Mouse (Mus musculus) midbrain, embryonic 13.5 days (tissue): ENCODE measurements around the gene Ano10. TPM values are rescaled to one million over a fixed set of nuclear protein-coding genes. Genes with fewer than 3 reads are reported as not detected.

ENCODE experiments used
- ATAC-seq: fragments of 200-750 bp; cut with Nextera tagmentation; 2 replicates; pipeline ENCODE4 v1.8.0; 2017; ENCODE audit warnings: mild to moderate bottlenecking, moderate TSS enrichment, moderate library complexity
- H3K27ac ChIP-seq: fragments of 300-500 bp; sonication (generic); 2 replicates; pipeline ENCODE4 v1.5.1; 2015; ENCODE audit warnings: inconsistent platforms, mild to moderate bottlenecking, moderate library complexity
- H3K27me3 ChIP-seq: fragments of 300-500 bp; sonication (generic); 2 replicates; pipeline ENCODE4 v1.6.1; 2015; ENCODE audit warnings: mild to moderate bottlenecking, inconsistent platforms
- H3K36me3 ChIP-seq: fragments of 300-500 bp; sonication (generic); 2 replicates; pipeline ENCODE4 v1.6.1; 2015; ENCODE audit warnings: mild to moderate bottlenecking, inconsistent platforms
- H3K4me1 ChIP-seq: fragments of 300-500 bp; sonication (generic); replicated peaks from 2 replicates; pipeline ENCODE4 v1.6.1; 2015; ENCODE audit warnings: inconsistent platforms
- H3K4me2 ChIP-seq: fragments of 300-500 bp; sonication (generic); replicated peaks from 2 replicates; pipeline ENCODE4 v1.6.1; 2015; ENCODE audit warnings: moderate library complexity, mild to moderate bottlenecking, inconsistent platforms
- H3K4me3 ChIP-seq: fragments of 300-500 bp; sonication (generic); replicated peaks from 2 replicates; pipeline ENCODE4 v1.5.1; 2015; ENCODE audit warnings: mild to moderate bottlenecking, inconsistent platforms
- H3K9ac ChIP-seq: fragments of 300-500 bp; sonication (generic); replicated peaks from 2 replicates; pipeline ENCODE4 v1.6.1; 2015; ENCODE audit warnings: mild to moderate bottlenecking, inconsistent platforms
- H3K9me3 ChIP-seq: fragments of 300-500 bp; sonication (generic); 2 replicates; pipeline ENCODE4 v1.6.1; 2016; ENCODE audit warnings: mild to moderate bottlenecking, inconsistent platforms
- WGBS: fragments of 180-500 bp; shearing (Covaris S2); methylation state at CpG from one replicate; pipeline ENCODE4 v1.1.7; 2015; 5-methylcytosine and 5-hydroxymethylcytosine counted together
- polyA plus RNA-seq: library from polyadenylated mRNA; unstranded; fragments of >200 nt; fragmentation: Nextera tagmentation; extraction: Ambion mirVana; gene quantifications from 2 replicates; pipeline ENCODE4 v1.2.1, GENCODE M21; 2015

Ano10 gene
- polyA plus RNA-seq, 1 experiment from 2014 or later: 44.6 TPM

GRCm38 (mm10) chr9:122186643-122187226 is 107.5 kb downstream of the Ano10 start:
- Histone ChIP-seq H3K36me3 (no peaks in the 10 kb centered on the region), H3K4me2 (no peak overlapping the region), H3K9me3 (no peaks in the 10 kb centered on the region), H3K4me1 (no peaks in the 10 kb centered on the region), H3K27me3 (no peaks in the 10 kb centered on the region), H3K9ac (no peak overlapping the region), H3K4me3 (no peak overlapping the region), H3K27ac (no peak overlapping the region)
- WGBS: 85% methylated on average over 1 of the region's 1 CpGs
- ATAC-seq: no peak

GRCm38 (mm10) chr9:122185953-122186352 is 108.3 kb downstream of the Ano10 start:
- Histone ChIP-seq H3K4me2 (no peak overlapping the region), H3K9me3 (no peaks in the 10 kb centered on the region), H3K36me3 (no peaks in the 10 kb centered on the region), H3K9ac (no peak overlapping the region), H3K27me3 (no peaks in the 10 kb centered on the region), H3K4me3 (no peak overlapping the region), H3K4me1 (no peaks in the 10 kb centered on the region), H3K27ac (no peak overlapping the region)
- ATAC-seq: no peak
- WGBS: 77% methylated on average over 6 of the region's 6 CpGs

GRCm38 (mm10) chr9:122185061-122185460 is 109.2 kb downstream of the Ano10 start:
- no peaks in the 10 kb centered on the region for H3K9me3 ChIP-seq
- no peaks in the 10 kb centered on the region; the same call in 1 of the 2 replicates for H3K36me3 ChIP-seq
- H3K4me1 ChIP-seq: no peaks in the 10 kb centered on the region
- no peak overlapping the region for H3K4me3 ChIP-seq
- H3K27ac ChIP-seq: no peak overlapping the region
- 25% methylated on average over 2 of the region's 2 CpGs for WGBS
- no peak overlapping the region for H3K4me2 ChIP-seq
- H3K27me3 ChIP-seq: no peaks in the 10 kb centered on the region
- ATAC-seq: 0 out of 2 replicates have a peak, but pooled peaks have one; percentile 37
- H3K9ac ChIP-seq: no peak overlapping the region

GRCm38 (mm10) chr9:122184329-122184728 is 109.9 kb downstream of the Ano10 start:
- H3K4me3 ChIP-seq: no peak overlapping the region
- H3K36me3 ChIP-seq: no peaks in the 10 kb centered on the region; the same call in 1 of the 2 replicates
- no peaks in the 10 kb centered on the region for H3K9me3 ChIP-seq
- 88% methylated on average over 3 of the region's 3 CpGs for WGBS
- no peak for ATAC-seq
- no peak overlapping the region for H3K27ac ChIP-seq
- no peak overlapping the region for H3K4me2 ChIP-seq
- no peak overlapping the region for H3K9ac ChIP-seq
- no peaks in the 10 kb centered on the region for H3K27me3 ChIP-seq
- H3K4me1 ChIP-seq: no peaks in the 10 kb centered on the region

GRCm38 (mm10) chr9:122183074-122183473 is 111.1 kb downstream of the Ano10 start:
- ATAC-seq: no peak
- H3K27me3 ChIP-seq: no peaks in the 10 kb centered on the region
- no peak overlapping the region for H3K4me3 ChIP-seq
- no peaks in the 10 kb centered on the region for H3K4me1 ChIP-seq
- no peak overlapping the region for H3K27ac ChIP-seq
- H3K4me2 ChIP-seq: no peak overlapping the region
- WGBS: 80% methylated on average over 4 of the region's 4 CpGs
- no peaks in the 10 kb centered on the region; the same call in 1 of the 2 replicates for H3K36me3 ChIP-seq
- H3K9ac ChIP-seq: no peak overlapping the region
- H3K9me3 ChIP-seq: no peaks in the 10 kb centered on the region

GRCm38 (mm10) chr9:122180105-122180504 is 114.1 kb downstream of the Ano10 start:
- Histone ChIP-seq H3K4me3 (no peak overlapping the region), H3K27me3 (no peaks in the 10 kb centered on the region), H3K4me1 (no peaks in the 10 kb centered on the region), H3K9ac (no peak overlapping the region), H3K9me3 (no peaks in the 10 kb centered on the region), H3K36me3 (peaks cover 12% of the 10 kb centered on the region), H3K27ac (no peak overlapping the region), H3K4me2 (no peak overlapping the region)
- no peak for ATAC-seq
- WGBS: 85% methylated on average over 3 of the region's 3 CpGs

- no peak overlapping the region for H3K4me3 ChIP-seq
- peaks cover 21% of the 10 kb centered on the region for H3K36me3 ChIP-seq
- no peaks in the 10 kb centered on the region for H3K9me3 ChIP-seq
- no peak overlapping the region for H3K4me2 ChIP-seq
- ATAC-seq: no peak
- H3K4me1 ChIP-seq: no peaks in the 10 kb centered on the region
- no peaks in the 10 kb centered on the region for H3K27me3 ChIP-seq
- H3K27ac ChIP-seq: no peak overlapping the region
- H3K9ac ChIP-seq: no peak overlapping the region
- 81% methylated on average over 4 of the region's 4 CpGs for WGBS
Measured at GRCm38 (mm10) chr9:122178427-122178826, 115.8 kb downstream of the Ano10 start.

- no peaks in the 10 kb centered on the region for H3K27me3 ChIP-seq
- no peak overlapping the region for H3K27ac ChIP-seq
- no peak overlapping the region for H3K4me2 ChIP-seq
- no peaks in the 10 kb centered on the region for H3K4me1 ChIP-seq
- ATAC-seq: no peak
- WGBS: 88% methylated on average over 7 of the region's 7 CpGs
- no peak overlapping the region for H3K9ac ChIP-seq
- H3K36me3 ChIP-seq: peaks cover 28% of the 10 kb centered on the region
- H3K9me3 ChIP-seq: no peaks in the 10 kb centered on the region
- no peak overlapping the region for H3K4me3 ChIP-seq
Measured at GRCm38 (mm10) chr9:122177256-122178220, 116.7 kb downstream of the Ano10 start.

- Histone ChIP-seq H3K27ac (no peak overlapping the region), H3K4me2 (no peak overlapping the region), H3K9ac (no peak overlapping the region), H3K4me1 (peaks cover 10% of the 10 kb centered on the region), H3K4me3 (no peak overlapping the region), H3K36me3 (peaks cover 44% of the 10 kb centered on the region), H3K9me3 (no peaks in the 10 kb centered on the region), H3K27me3 (no peaks in the 10 kb centered on the region)
- ATAC-seq: no peak
- 89% methylated on average over 6 of the region's 6 CpGs for WGBS
Measured at GRCm38 (mm10) chr9:122174723-122175122, 119.5 kb downstream of the Ano10 start.

GRCm38 (mm10) chr9:122173405-122174233 is 120.6 kb downstream of the Ano10 start:
- H3K4me1 ChIP-seq: peaks cover 10% of the 10 kb centered on the region
- ATAC-seq: no peak
- no peaks in the 10 kb centered on the region for H3K9me3 ChIP-seq
- H3K27ac ChIP-seq: no peak overlapping the region; the same call in 1 of the 2 replicates
- H3K27me3 ChIP-seq: no peaks in the 10 kb centered on the region
- no peak overlapping the region for H3K4me3 ChIP-seq
- no peak overlapping the region for H3K9ac ChIP-seq
- H3K36me3 ChIP-seq: peaks cover 46% of the 10 kb centered on the region
- 88% methylated on average over 9 of the region's 9 CpGs for WGBS
- no peak overlapping the region for H3K4me2 ChIP-seq

- Histone ChIP-seq H3K4me1 (peaks cover 10% of the 10 kb centered on the region), H3K9ac (no peak overlapping the region), H3K27ac (no peak overlapping the region; the same call in 1 of the 2 replicates), H3K27me3 (no peaks in the 10 kb centered on the region), H3K4me2 (no peak overlapping the region), H3K36me3 (peaks cover 52% of the 10 kb centered on the region), H3K4me3 (no peak overlapping the region), H3K9me3 (no peaks in the 10 kb centered on the region)
- WGBS: 92% methylated on average over 11 of the region's 11 CpGs
- ATAC-seq: no peak
Measured at GRCm38 (mm10) chr9:122172612-122173186, 121.5 kb downstream of the Ano10 start.
